38 mouse cellular contexts compared by ENCODE assay signal in genomic region chr11:67721485-67721884, GRCm38 (mm10). TPM values are rescaled to one million over a fixed set of nuclear protein-coding genes. Genes with fewer than 3 reads are reported as not detected.
DNase-seq lines count a peak whose midpoint lies in the region; ATAC-seq and TF ChIP-seq lines count a peak whose summit lies in the region.
"Had no signal": no experiment of that assay in that cellular context is flagged by ENCODE, and none has a peak within 500 bp of the region (broad histone marks: within the 10 kb centered on the region; RNA-seq: fewer than 3 reads in every experiment).

No protein-coding gene starts in this region.

- no peak overlapping the region for H3K27ac ChIP-seq in heart, embryonic 12.5 days (ENCODE audit: poor library complexity, severe bottlenecking)
- peak overlapping the region; percentile 39 for H3K27ac ChIP-seq in heart, postnatal 0 days (ENCODE audit: low read depth)
- no peak overlapping the region for H3K27ac ChIP-seq in stomach, postnatal 0 days (replicated peaks)
- H3K27ac ChIP-seq: forebrain, embryonic 13.5 days; hindbrain, embryonic 12.5 days; hindbrain, postnatal 0 days; intestine, embryonic 15.5 days; limb, embryonic 12.5 days; lung, embryonic 15.5 days had no signal

- H3K4me1 ChIP-seq in heart, embryonic 12.5 days (replicated peaks): peaks cover 6% of the 10 kb centered on the region
- H3K4me1 ChIP-seq in heart, postnatal 0 days (ENCODE audit: control insufficient read depth, insufficient read depth): peaks cover 15% of the 10 kb centered on the region
- no peaks in the 10 kb centered on the region for H3K4me1 ChIP-seq in stomach, postnatal 0 days (replicated peaks; ENCODE audit: control insufficient read depth, insufficient read depth)
- H3K4me1 ChIP-seq: forebrain, embryonic 13.5 days; hindbrain, embryonic 12.5 days; intestine, embryonic 15.5 days; limb, embryonic 12.5 days; liver, embryonic 15.5 days; lung, embryonic 15.5 days had no signal

- peak; percentile 80 for DNase-seq in heart, adult 11 months
- DNase-seq in heart, postnatal 0 days (ENCODE audit: low spot score): peak; percentile 21
- DNase-seq in heart, postnatal 25 days (ENCODE audit: low spot score): no peak
- DNase-seq in brain, adult 2 months (ENCODE audit: low read depth, low spot score): peak; percentile 78
- peak; percentile 22 for DNase-seq in stomach, postnatal 0 days (ENCODE audit: low spot score)
- no peak for DNase-seq in thymus, postnatal 10 days (ENCODE audit: low spot score in 2 of 2)
- DNase-seq: B cell, adult 2 months; cerebellum, adult 11 months; cerebellum, adult 9-10 months; cerebellum, postnatal 36 days; gastrocnemius, postnatal 14 days; kidney, adult 2 months; kidney, postnatal 36 days; right cerebral cortex, postnatal 4 days; thymus, postnatal 36 days had no signal

- no peak for ATAC-seq in heart, embryonic 12.5 days (ENCODE audit: insufficient number of reproducible peaks, low FRiP score)
- peak; percentile 79 for ATAC-seq in heart, postnatal 0 days (ENCODE audit: insufficient read depth, low read depth)
- peak; percentile 90 for ATAC-seq in stomach, postnatal 0 days (ENCODE audit: low FRiP score, low TSS enrichment)
- ATAC-seq: forebrain, embryonic 13.5 days; hindbrain, postnatal 0 days; intestine, embryonic 15.5 days; midbrain, embryonic 16.5 days had no signal

- H3K36me3 ChIP-seq in heart, embryonic 12.5 days: no peaks in the 10 kb centered on the region
- no peaks in the 10 kb centered on the region for H3K36me3 ChIP-seq in heart, postnatal 0 days (replicated peaks; ENCODE audit: control insufficient read depth, insufficient read depth, low read length)
- H3K36me3 ChIP-seq in stomach, postnatal 0 days (ENCODE audit: control insufficient read depth, insufficient read depth, low read length): no peaks in the 10 kb centered on the region
- H3K36me3 ChIP-seq: hindbrain, embryonic 12.5 days; intestine, embryonic 15.5 days; limb, embryonic 12.5 days; liver, embryonic 15.5 days; lung, embryonic 15.5 days had no signal

- H3K9ac ChIP-seq in heart, embryonic 12.5 days: no peak overlapping the region
- H3K9ac ChIP-seq in heart, postnatal 0 days (replicated peaks; ENCODE audit: low read depth, low read length): no peak overlapping the region
- H3K9ac ChIP-seq in stomach, postnatal 0 days (ENCODE audit: low read length): no peak overlapping the region
- H3K9ac ChIP-seq: forebrain, embryonic 13.5 days; hindbrain, embryonic 12.5 days; intestine, embryonic 15.5 days; limb, embryonic 12.5 days; liver, embryonic 15.5 days; lung, embryonic 15.5 days had no signal

- intact Hi-C loops in heart, postnatal 25 days (cut with DNase I): no loop called here

- TF ChIP-seq CTCF in heart, postnatal 0 days (IDR thresholded peaks at IDR 0.05; ENCODE audit: low read depth): no peak
- no peak for TF ChIP-seq CTCF in stomach, postnatal 0 days (IDR thresholded peaks at IDR 0.05; ENCODE audit: low read depth)

- no peaks in the 10 kb centered on the region for H3K9me3 ChIP-seq in heart, embryonic 12.5 days (replicated peaks)
- no peaks in the 10 kb centered on the region for H3K9me3 ChIP-seq in heart, postnatal 0 days (replicated peaks; ENCODE audit: control insufficient read depth, low read length)
- H3K9me3 ChIP-seq in stomach, postnatal 0 days (ENCODE audit: control insufficient read depth, low read length): no peaks in the 10 kb centered on the region
- H3K9me3 ChIP-seq: forebrain, embryonic 13.5 days; hindbrain, embryonic 12.5 days; intestine, embryonic 15.5 days; limb, embryonic 12.5 days; liver, embryonic 15.5 days; lung, embryonic 15.5 days had no signal

- no peaks in the 10 kb centered on the region for H3K27me3 ChIP-seq in heart, embryonic 12.5 days (replicated peaks)
- H3K27me3 ChIP-seq in heart, postnatal 0 days (ENCODE audit: control insufficient read depth, insufficient read depth, low read length): no peaks in the 10 kb centered on the region
- H3K27me3 ChIP-seq in stomach, postnatal 0 days (ENCODE audit: control insufficient read depth, insufficient read depth, low read length): no peaks in the 10 kb centered on the region
- H3K27me3 ChIP-seq: forebrain, embryonic 13.5 days; hindbrain, embryonic 12.5 days; intestine, embryonic 15.5 days; limb, embryonic 12.5 days; liver, embryonic 15.5 days; lung, embryonic 15.5 days had no signal

- no peak overlapping the region for H3K4me3 ChIP-seq in heart, embryonic 12.5 days
- H3K4me3 ChIP-seq in heart, postnatal 0 days (ENCODE audit: low read depth, low read length): no peak overlapping the region
- no peak overlapping the region for H3K4me3 ChIP-seq in stomach, postnatal 0 days (ENCODE audit: low read depth, low read length)
- H3K4me3 ChIP-seq: forebrain, embryonic 13.5 days; hindbrain, embryonic 12.5 days; intestine, embryonic 15.5 days; limb, embryonic 12.5 days; liver, embryonic 15.5 days; lung, embryonic 15.5 days had no signal

- no peak for TF ChIP-seq EP300 in heart, postnatal 0 days (IDR thresholded peaks at IDR 0.05; ENCODE audit: low read depth)
- TF ChIP-seq EP300 in stomach, postnatal 0 days (optimal IDR thresholded peaks at IDR 0.05): no peak

- no peak overlapping the region for H3K4me2 ChIP-seq in heart, embryonic 12.5 days
- no peak overlapping the region for H3K4me2 ChIP-seq in heart, postnatal 0 days (ENCODE audit: low read depth, low read length)
- no peak overlapping the region for H3K4me2 ChIP-seq in stomach, postnatal 0 days (replicated peaks; ENCODE audit: low read depth)
- H3K4me2 ChIP-seq: forebrain, embryonic 13.5 days; hindbrain, embryonic 12.5 days; intestine, embryonic 15.5 days; limb, embryonic 12.5 days; liver, embryonic 15.5 days; lung, embryonic 15.5 days; midbrain, embryonic 11.5 days had no signal

- WGBS in heart, embryonic 12.5 days: 57% methylated on average over 5 of the region's 5 CpGs
- 34% methylated on average over 5 of the region's 5 CpGs for WGBS in heart, postnatal 0 days
- 78% methylated on average over 5 of the region's 5 CpGs for WGBS in stomach, postnatal 0 days

RNA-seq across cellular contexts. Expression of gene Rcvrn, which starts 26.4 kb away (rescaled TPM):
- not detected in 2 replicates for polyA plus RNA-seq in heart, embryonic 12.5 days (2016; fragmentation: Nextera tagmentation; extraction: Ambion mirVana)
- total RNA-seq in heart, postnatal 0 days (2014; rRNA removed; ENCODE audit: low replicate concordance): not detected in 2 replicates
- not detected in 2 replicates for polyA plus RNA-seq in heart, postnatal 0 days (2015; fragmentation: Nextera tagmentation; extraction: Ambion mirVana)
- under 1 TPM in 1 of 2 experiments, not detected in 1; 0.23 TPM for total RNA-seq in heart, postnatal 25 days (2021)
- polyA plus RNA-seq in stomach, postnatal 0 days (2015; fragmentation: Nextera tagmentation; extraction: Ambion mirVana): not detected in 2 replicates
- total RNA-seq: ES-E14; gastrocnemius, postnatal 14 days; granulocyte monocyte progenitor cell, adult 5-6 weeks; heart, postnatal 10 days; hindbrain, postnatal 0 days; liver, adult 2 months; megakaryocyte progenitor cell, adult 5-6 weeks; neutrophil, adult 5-6 weeks had no signal
- polyA plus RNA-seq: embryonic facial prominence, embryonic 11.5 days; forebrain, embryonic 13.5 days; hindbrain, embryonic 12.5 days; hindbrain, postnatal 0 days; intestine, embryonic 15.5 days; kidney, embryonic 16.5 days; limb, embryonic 12.5 days; liver, adult 2 months; liver, embryonic 15.5 days; lung, embryonic 15.5 days; midbrain, embryonic 11.5 days; midbrain, embryonic 16.5 days; neural tube, embryonic 11.5 days; spleen, adult 2 months had no signal

RNA-seq across cellular contexts. Expression of gene Glp2r, which starts 49.5 kb away (rescaled TPM):
- polyA plus RNA-seq in heart, embryonic 12.5 days (2016; fragmentation: Nextera tagmentation; extraction: Ambion mirVana): not detected in 2 replicates
- not detected in 2 replicates for total RNA-seq in heart, postnatal 0 days (2014; rRNA removed; ENCODE audit: low replicate concordance)
- not detected in 2 replicates for polyA plus RNA-seq in heart, postnatal 0 days (2015; fragmentation: Nextera tagmentation; extraction: Ambion mirVana)
- not detected for total RNA-seq in heart, postnatal 25 days (2021)
- 0.50 and 0.56 TPM in 2 replicates for polyA plus RNA-seq in stomach, postnatal 0 days (2015; fragmentation: Nextera tagmentation; extraction: Ambion mirVana)
- total RNA-seq: ES-E14; granulocyte monocyte progenitor cell, adult 5-6 weeks; heart, postnatal 10 days; hindbrain, postnatal 0 days; megakaryocyte progenitor cell, adult 5-6 weeks; neutrophil, adult 5-6 weeks had no signal
- polyA plus RNA-seq: embryonic facial prominence, embryonic 11.5 days; forebrain, embryonic 13.5 days; hindbrain, embryonic 12.5 days; kidney, adult 2 months; limb, embryonic 12.5 days; liver, adult 2 months; midbrain, embryonic 11.5 days; neural tube, embryonic 11.5 days had no signal

RNA-seq across cellular contexts. Expression of gene Gsg1l2, which starts 52.9 kb away (rescaled TPM):
- polyA plus RNA-seq in heart, embryonic 12.5 days (2016; fragmentation: Nextera tagmentation; extraction: Ambion mirVana): not detected in 2 replicates
- total RNA-seq in heart, postnatal 0 days (2014; rRNA removed; ENCODE audit: low replicate concordance): not detected in 2 replicates
- polyA plus RNA-seq in heart, postnatal 0 days (2015; fragmentation: Nextera tagmentation; extraction: Ambion mirVana): not detected in 2 replicates
- not detected for total RNA-seq in heart, postnatal 25 days (2021)
- not detected in 2 replicates for polyA plus RNA-seq in stomach, postnatal 0 days (2015; fragmentation: Nextera tagmentation; extraction: Ambion mirVana)
- total RNA-seq: ES-E14; gastrocnemius, postnatal 14 days; granulocyte monocyte progenitor cell, adult 5-6 weeks; heart, postnatal 10 days; hindbrain, postnatal 0 days; layer of hippocampus, adult 8-10 months; left cerebral cortex, adult 18-20 months; left cerebral cortex, postnatal 25 days; liver, adult 2 months; megakaryocyte progenitor cell, adult 5-6 weeks; neutrophil, adult 5-6 weeks had no signal
- polyA plus RNA-seq: embryonic facial prominence, embryonic 11.5 days; forebrain, embryonic 13.5 days; hindbrain, embryonic 12.5 days; hindbrain, postnatal 0 days; intestine, embryonic 15.5 days; kidney, adult 2 months; kidney, embryonic 16.5 days; limb, embryonic 12.5 days; liver, adult 2 months; liver, embryonic 15.5 days; lung, embryonic 15.5 days; midbrain, embryonic 11.5 days; midbrain, embryonic 16.5 days; neural tube, embryonic 11.5 days; spleen, adult 2 months had no signal

Comparison
In these comparisons a context has a peak if more than half of its experiments do, and no peak if none do; other contexts are left out.
1. DNase-seq: peak in heart, adult 11 months (single experiment), heart, postnatal 0 days (single experiment), brain, adult 2 months (single experiment) and stomach, postnatal 0 days (single experiment); none in heart, postnatal 25 days (single experiment) and thymus, postnatal 10 days (0 of 2).